Mouse (Mus musculus): ENCODE measurements around the gene Ier3.

Gene Ier3

GRCm38 (mm10) chr17:35821439-35822430, at the start of gene Ier3:
Ier3 (plus strand) TSS chr17:35821684.
- peak; percentile 92 for DNase-seq

GRCm38 (mm10) chr17:35776811-35777609, 44.5 kb upstream of the Ier3 start:
- peak; percentile 67 for DNase-seq

- no peak for DNase-seq
Observed at GRCm38 (mm10) chr17:35778965-35779364, 42.5 kb upstream of the Ier3 start.

GRCm38 (mm10) chr17:35779466-35780205, 41.8 kb upstream of the Ier3 start:
- no peak for DNase-seq

GRCm38 (mm10) chr17:35780362-35780761, 41.1 kb upstream of the Ier3 start:
- DNase-seq: no peak

GRCm38 (mm10) chr17:35782398-35782797, 39.1 kb upstream of the Ier3 start:
- no peak for DNase-seq

- DNase-seq: no peak
Observed at GRCm38 (mm10) chr17:35782924-35783323, 38.6 kb upstream of the Ier3 start.

GRCm38 (mm10) chr17:35783944-35784343, 37.5 kb upstream of the Ier3 start:
- DNase-seq: no peak

- DNase-seq: no peak
Observed at GRCm38 (mm10) chr17:35785140-35785539, 36.3 kb upstream of the Ier3 start.

GRCm38 (mm10) chr17:35787493-35787892, 34.0 kb upstream of the Ier3 start:
- no peak for DNase-seq

- DNase-seq: no peak
Observed at GRCm38 (mm10) chr17:35788025-35788424, 33.5 kb upstream of the Ier3 start.

- DNase-seq: no peak
Observed at GRCm38 (mm10) chr17:35790933-35791332, 30.6 kb upstream of the Ier3 start.

GRCm38 (mm10) chr17:35792837-35793236, 28.6 kb upstream of the Ier3 start:
- DNase-seq: no peak

GRCm38 (mm10) chr17:35795099-35795498, 26.4 kb upstream of the Ier3 start:
- no peak for DNase-seq

- DNase-seq: no peak
Observed at GRCm38 (mm10) chr17:35795656-35796055, 25.8 kb upstream of the Ier3 start.

GRCm38 (mm10) chr17:35796835-35797234, 24.6 kb upstream of the Ier3 start:
- no peak for DNase-seq

- no peak for DNase-seq
Observed at GRCm38 (mm10) chr17:35800905-35801304, 20.6 kb upstream of the Ier3 start.

- DNase-seq: no peak
Observed at GRCm38 (mm10) chr17:35803020-35803419, 18.5 kb upstream of the Ier3 start.

GRCm38 (mm10) chr17:35803858-35804399, 17.6 kb upstream of the Ier3 start:
- no peak for DNase-seq

- peak; percentile 51 for DNase-seq
Observed at GRCm38 (mm10) chr17:35808073-35808472, 13.4 kb upstream of the Ier3 start.

GRCm38 (mm10) chr17:35809395-35809794, 12.1 kb upstream of the Ier3 start:
- DNase-seq: no peak

GRCm38 (mm10) chr17:35810900-35811648, 10.4 kb upstream of the Ier3 start:
- DNase-seq: no peak
